Mouse (Mus musculus): ENCODE measurements around the gene Ankdd1a.

Gene Ankdd1a

GRCm38 (mm10) chr9:65545635-65546412 is 25.8 kb upstream of the Ankdd1a start:
- no peak for DNase-seq (ENCODE audit: low read depth, low spot score)

GRCm38 (mm10) chr9:65542111-65542524 is 22.1 kb upstream of the Ankdd1a start:
- DNase-seq (ENCODE audit: low read depth, low spot score) = no peak

- DNase-seq (ENCODE audit: low read depth, low spot score) = no peak
These were observed 21.4 kb upstream of the Ankdd1a start for GRCm38 (mm10) chr9:65541126-65542068.

GRCm38 (mm10) chr9:65539697-65540096 is 19.7 kb upstream of the Ankdd1a start:
- no peak for DNase-seq (ENCODE audit: low read depth, low spot score)

- DNase-seq (ENCODE audit: low read depth, low spot score) = no peak
These were observed 18.1 kb upstream of the Ankdd1a start for GRCm38 (mm10) chr9:65537901-65538630.

GRCm38 (mm10) chr9:65536491-65536890 is 16.5 kb upstream of the Ankdd1a start:
- DNase-seq (ENCODE audit: low read depth, low spot score) = no peak

- DNase-seq (ENCODE audit: low read depth, low spot score) = no peak
These were observed 15.9 kb upstream of the Ankdd1a start for GRCm38 (mm10) chr9:65535789-65536469.

GRCm38 (mm10) chr9:65535191-65535722 is 15.3 kb upstream of the Ankdd1a start:
- DNase-seq (ENCODE audit: low read depth, low spot score) = no peak

- no peak for DNase-seq (ENCODE audit: low read depth, low spot score)
These were observed 14.1 kb upstream of the Ankdd1a start for GRCm38 (mm10) chr9:65534111-65534510.

GRCm38 (mm10) chr9:65532986-65533385 is 13.0 kb upstream of the Ankdd1a start:
- DNase-seq (ENCODE audit: low read depth, low spot score) = no peak

GRCm38 (mm10) chr9:65531283-65531682 is 11.3 kb upstream of the Ankdd1a start:
- DNase-seq (ENCODE audit: low read depth, low spot score) = no peak

GRCm38 (mm10) chr9:65529659-65530058 is 9.7 kb upstream of the Ankdd1a start:
- DNase-seq (ENCODE audit: low read depth, low spot score) = no peak

GRCm38 (mm10) chr9:65528417-65529038 is 8.5 kb upstream of the Ankdd1a start:
- DNase-seq (ENCODE audit: low read depth, low spot score) = no peak

- DNase-seq (ENCODE audit: low read depth, low spot score) = no peak
These were observed 5.6 kb upstream of the Ankdd1a start for GRCm38 (mm10) chr9:65525445-65526195.

- peak; percentile 69 for DNase-seq (ENCODE audit: low read depth, low spot score)
These were observed 3.8 kb upstream of the Ankdd1a start for GRCm38 (mm10) chr9:65523611-65524364.

GRCm38 (mm10) chr9:65520505-65520876 is 498 bp upstream of the Ankdd1a start:
- no peak for DNase-seq (ENCODE audit: low read depth, low spot score)

- no peak for DNase-seq (ENCODE audit: low read depth, low spot score)
These were observed 5.1 kb downstream of the Ankdd1a start for GRCm38 (mm10) chr9:65514851-65515261.

- DNase-seq (ENCODE audit: low read depth, low spot score) = no peak
These were observed 5.6 kb downstream of the Ankdd1a start for GRCm38 (mm10) chr9:65514431-65514830.

GRCm38 (mm10) chr9:65512520-65512919 is 7.5 kb downstream of the Ankdd1a start:
- no peak for DNase-seq (ENCODE audit: low read depth, low spot score)

All from embryo, embryonic 11.5 days (tissue).